Mouse (Mus musculus) bone marrow macrophage, adult 2 months (primary cell): ENCODE data around the gene Chordc1.

Experiments
- CTCF ChIP-seq: IDR thresholded peaks from 2 replicates; pipeline ENCODE4 v1.5.1; 2012; ENCODE audit warnings: low read depth, mild to moderate bottlenecking, low read length, moderate library complexity
- POLR2A ChIP-seq: IDR thresholded peaks from 2 replicates; pipeline ENCODE4 v1.6.1; 2012; ENCODE audit warnings: mild to moderate bottlenecking, low read depth, low read length, borderline replicate concordance

GRCm38 (mm10) chr9:18319990-18320389, 28.1 kb downstream of the Chordc1 start:
- TF ChIP-seq CTCF (no peak), POLR2A (no peak)
